Mouse (Mus musculus) heart, postnatal 0 days (tissue): ENCODE measurements around the gene Fbrsl1. TPM values are rescaled to one million over a fixed set of nuclear protein-coding genes. Genes with fewer than 3 reads are reported as not detected.

Experiments
- ATAC-seq: fragments of 200-750 bp; cut with Nextera tagmentation; 2 replicates; pipeline ENCODE4 v1.8.0; 2017; ENCODE audit warnings: low read depth, moderate number of reproducible peaks, moderate library complexity; ENCODE audit not compliant: insufficient read depth
- DNase-seq: peaks from one replicate; pipeline ENCODE4 v3.0.0-alpha.2; 2016; ENCODE audit warnings: low spot score
- H3K27ac ChIP-seq: fragments of 300-500 bp; sonication (generic); 2 replicates; pipeline ENCODE4 v1.5.1; 2014; ENCODE audit warnings: low read depth, mild to moderate bottlenecking
- H3K27me3 ChIP-seq: fragments of 300-500 bp; sonication (generic); 2 replicates; pipeline ENCODE4 v1.6.1; 2014; ENCODE audit warnings: low read length, mixed read lengths; ENCODE audit not compliant: control insufficient read depth, insufficient read depth
- H3K36me3 ChIP-seq: fragments of 300-500 bp; sonication (generic); replicated peaks from 2 replicates; pipeline ENCODE4 v1.6.1; 2014; ENCODE audit warnings: low read length, mixed read lengths; ENCODE audit not compliant: control insufficient read depth, insufficient read depth
- H3K4me1 ChIP-seq: fragments of 300-500 bp; sonication (generic); 2 replicates; pipeline ENCODE4 v1.6.1; 2014; ENCODE audit warnings: antibody characterized with exemption; ENCODE audit not compliant: control insufficient read depth, insufficient read depth
- H3K4me2 ChIP-seq: fragments of 300-500 bp; sonication (generic); 2 replicates; pipeline ENCODE4 v1.6.1; 2014; ENCODE audit warnings: low read depth, mild to moderate bottlenecking, low read length, moderate library complexity
- H3K4me3 ChIP-seq: fragments of 300-500 bp; sonication (generic); 2 replicates; pipeline ENCODE4 v1.5.1; 2014; ENCODE audit warnings: low read depth, low read length
- H3K9ac ChIP-seq: fragments of 300-500 bp; sonication (generic); replicated peaks from 2 replicates; pipeline ENCODE4 v1.6.1; 2014; ENCODE audit warnings: low read depth, low read length, mixed read lengths
- H3K9me3 ChIP-seq: fragments of 300-500 bp; sonication (generic); replicated peaks from 2 replicates; pipeline ENCODE4 v1.6.1; 2016; ENCODE audit warnings: low read length; ENCODE audit not compliant: control insufficient read depth
- CTCF ChIP-seq: IDR thresholded peaks from 2 replicates; pipeline ENCODE4 v1.5.1; 2016; ENCODE audit warnings: antibody characterized with exemption, control low read depth, low read depth
- EP300 ChIP-seq: IDR thresholded peaks from 2 replicates; pipeline ENCODE4 v1.6.1; 2016; ENCODE audit warnings: antibody characterized with exemption, low read depth
- WGBS: fragments of 180-500 bp; shearing (Covaris S2); extraction: QIAGEN DNeasy Blood & Tissue Kit; methylation state at CpG from one replicate; pipeline ENCODE4 v1.1.7; 2014; 5-methylcytosine and 5-hydroxymethylcytosine counted together
- polyA plus RNA-seq: library from polyadenylated mRNA; unstranded; fragments of >200 nt; fragmentation: Nextera tagmentation; extraction: Ambion mirVana; gene quantifications from 2 replicates; pipeline ENCODE4 v1.2.1, GENCODE M21; 2015
- total RNA-seq: library from RNA; depleted of rRNA; stranded (reverse); fragments of >200 nt; gene quantifications from 2 replicates; pipeline ENCODE4 v1.2.3, GENCODE M21; 2014; ENCODE audit warnings: low replicate concordance

Fbrsl1 gene
- total and polyA plus RNA-seq, 2 experiments from 2014 or later = 7.6 to 19.2 TPM

DNA sequence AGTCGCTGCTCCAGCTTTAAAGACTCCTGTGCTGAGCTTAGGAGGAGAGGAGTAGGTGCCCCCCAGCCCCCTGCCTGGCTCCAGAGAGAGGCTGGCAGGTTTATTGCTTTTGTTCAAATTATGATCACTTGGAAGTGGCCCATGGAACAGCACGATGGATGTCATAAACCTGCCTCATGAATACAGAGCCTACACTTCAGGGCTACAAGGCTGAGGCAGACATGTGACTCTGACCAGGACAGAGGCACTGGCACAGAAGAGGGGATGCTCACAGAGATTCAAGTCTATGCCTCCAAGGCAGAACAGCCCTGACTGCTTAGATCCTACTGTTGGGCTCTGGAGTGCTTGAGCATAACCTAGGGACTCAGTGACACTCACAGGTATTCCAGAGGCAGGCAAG lies 39.3 kb downstream of the Fbrsl1 start:
- H3K9me3 ChIP-seq = no peaks in the 10 kb centered on the region
- H3K9ac ChIP-seq = no peak overlapping the region
- H3K27me3 ChIP-seq = no peaks in the 10 kb centered on the region
- ATAC-seq (no peak), DNase-seq (no peak)
- 93% methylated on average over 2 of the region's 2 CpGs for WGBS
- TF ChIP-seq CTCF (no peak), EP300 (no peak)
- H3K36me3 ChIP-seq = no peaks in the 10 kb centered on the region
- H3K4me2 ChIP-seq = no peak overlapping the region
- no peak overlapping the region for H3K27ac ChIP-seq
- H3K4me1 ChIP-seq = no peaks in the 10 kb centered on the region
- H3K4me3 ChIP-seq = no peak overlapping the region

DNA sequence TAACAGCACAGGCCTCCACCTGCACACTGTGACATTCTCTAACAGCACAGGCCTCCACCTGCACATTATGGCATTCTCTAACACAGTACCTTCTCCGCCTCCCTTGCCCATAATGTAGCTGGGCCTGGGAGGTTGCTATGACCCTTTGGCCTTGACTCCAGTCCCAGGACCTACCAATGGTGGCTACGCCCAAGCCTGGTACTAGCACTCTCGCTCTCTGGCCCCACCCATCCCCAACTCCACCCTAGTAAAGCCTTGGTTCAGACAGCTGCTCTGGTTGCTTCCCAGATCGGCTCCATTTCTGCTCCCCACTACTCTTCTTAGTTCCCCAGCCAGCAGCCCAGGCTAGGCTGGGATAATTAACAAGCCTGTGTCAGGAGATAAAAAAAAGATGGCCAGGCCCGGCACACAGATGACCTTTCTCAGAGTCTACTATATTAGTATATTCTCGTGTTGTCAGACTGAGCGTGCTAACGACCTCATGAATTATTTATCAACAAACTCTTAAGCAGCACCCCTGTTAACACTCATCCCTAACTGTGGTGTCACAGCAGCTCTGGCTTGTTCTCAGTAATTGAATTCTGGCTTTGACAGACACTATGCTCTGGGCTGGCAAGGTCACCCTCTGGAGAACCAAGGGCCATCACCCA lies 42.1 kb downstream of the Fbrsl1 start:
- TF ChIP-seq EP300 (no peak), CTCF (no peak)
- Histone ChIP-seq H3K4me1 (peaks cover 3% of the 10 kb centered on the region; the same call in 1 of the 2 replicates), H3K9ac (no peak overlapping the region), H3K27me3 (no peaks in the 10 kb centered on the region), H3K27ac (0 out of 2 replicates have a peak overlapping the region, but pooled peaks have one; percentile 0), H3K9me3 (no peaks in the 10 kb centered on the region), H3K4me2 (no peak overlapping the region), H3K36me3 (no peaks in the 10 kb centered on the region), H3K4me3 (no peak overlapping the region)
- DNase-seq (no peak), ATAC-seq (peak; percentile 36; the same call in 1 of the 2 replicates)
- 49% methylated on average over 8 of the region's 8 CpGs for WGBS

GRCm38 (mm10) chr5:110403931-110404330 lies 44.4 kb downstream of the Fbrsl1 start:
- peak; percentile 52 for DNase-seq
- peaks cover 3% of the 10 kb centered on the region; the same call in 1 of the 2 replicates for H3K4me1 ChIP-seq
- H3K27ac ChIP-seq = peak overlapping the region; percentile 70
- 18% methylated on average over 3 of the region's 3 CpGs for WGBS
- H3K9ac ChIP-seq = no peak overlapping the region
- H3K4me2 ChIP-seq = no peak overlapping the region
- ATAC-seq = peak; percentile 49
- no peak for TF ChIP-seq EP300
- TF ChIP-seq CTCF = no peak
- no peaks in the 10 kb centered on the region for H3K9me3 ChIP-seq
- no peak overlapping the region for H3K4me3 ChIP-seq
- no peaks in the 10 kb centered on the region for H3K36me3 ChIP-seq
- H3K27me3 ChIP-seq = no peaks in the 10 kb centered on the region

DNA sequence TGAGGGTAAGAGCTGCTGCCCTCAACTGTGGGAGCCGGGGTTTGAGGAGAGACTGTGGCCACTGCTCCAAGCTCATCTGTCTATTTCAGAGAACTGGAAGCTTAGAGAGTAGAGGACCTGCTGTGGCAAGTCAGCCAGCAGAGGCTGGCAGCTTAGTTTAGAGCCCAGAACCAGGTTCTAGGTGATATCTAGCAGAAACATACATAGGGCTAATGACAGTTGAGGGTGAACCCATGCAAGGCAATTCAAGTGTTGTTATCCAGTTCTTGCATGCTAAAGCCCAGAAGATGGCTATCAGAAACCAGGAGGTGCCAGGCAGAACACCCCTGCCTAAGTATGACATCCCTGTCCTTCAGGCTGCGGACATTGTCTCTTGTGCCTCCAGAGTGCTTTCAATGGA lies 45.7 kb downstream of the Fbrsl1 start:
- H3K9me3 ChIP-seq = no peaks in the 10 kb centered on the region
- H3K4me1 ChIP-seq = peaks cover 3% of the 10 kb centered on the region; the same call in 1 of the 2 replicates
- no peak overlapping the region for H3K27ac ChIP-seq
- no peaks in the 10 kb centered on the region for H3K36me3 ChIP-seq
- no peaks in the 10 kb centered on the region for H3K27me3 ChIP-seq
- DNase-seq (no peak), ATAC-seq (no peak)
- H3K4me3 ChIP-seq = no peak overlapping the region
- no peak for TF ChIP-seq EP300
- no peak for TF ChIP-seq CTCF
- H3K9ac ChIP-seq = no peak overlapping the region
- H3K4me2 ChIP-seq = no peak overlapping the region
- 92% methylated on average over 2 of the region's 2 CpGs for WGBS

- Histone ChIP-seq H3K27me3 (no peaks in the 10 kb centered on the region), H3K9ac (no peak overlapping the region), H3K9me3 (no peaks in the 10 kb centered on the region), H3K4me2 (no peak overlapping the region), H3K36me3 (no peaks in the 10 kb centered on the region), H3K4me3 (no peak overlapping the region), H3K27ac (no peak overlapping the region), H3K4me1 (peaks cover 3% of the 10 kb centered on the region; the same call in 1 of the 2 replicates)
- DNase-seq (no peak), ATAC-seq (no peak)
- 90% methylated on average over 8 of the region's 8 CpGs for WGBS
- TF ChIP-seq CTCF (no peak), EP300 (no peak)
These were observed 47.2 kb downstream of the Fbrsl1 start for GRCm38 (mm10) chr5:110401101-110401500.
